Mouse (Mus musculus): Measurements from ENCODE around the gene 4933406M09Rik. TPM values are rescaled to one million over a fixed set of nuclear protein-coding genes. Genes with fewer than 3 reads are reported as not detected.

4933406M09Rik gene
- polyA plus RNA-seq (2012): 0.02 TPM in 1 of 2 replicates, not detected in the other

DNA sequence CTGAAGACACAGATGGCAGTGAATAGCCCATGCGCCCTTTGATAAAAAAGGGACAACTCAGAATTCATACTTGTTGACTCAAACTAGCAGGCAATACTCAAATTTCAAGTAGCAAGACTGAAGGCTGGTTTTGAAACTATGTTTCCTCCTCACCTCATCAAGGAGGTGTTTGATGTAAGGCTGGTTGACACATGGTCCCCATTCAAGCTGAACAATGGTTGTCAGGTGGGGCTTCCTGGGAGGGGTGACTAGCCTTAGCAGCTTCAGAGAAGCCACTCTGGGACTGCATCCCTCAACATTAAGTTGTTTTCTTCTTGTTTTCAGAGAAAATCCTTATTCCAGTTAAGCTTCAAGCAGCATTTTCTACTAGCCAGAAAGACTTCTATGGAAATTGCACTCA, at the start of gene 4933406M09Rik:
4933406M09Rik (plus strand) TSS at position 275 of the 400 bp plus-strand sequence.
- Histone ChIP-seq H3K4me1 (ENCODE audit: control insufficient read depth) (peaks cover 5% of the 10 kb centered on the region), H3K27me3 (ENCODE audit: control insufficient read depth) (peaks cover 52% of the 10 kb centered on the region), H3K4me3 (replicated peaks) (no peak within 1 kb of the TSS), H3K36me3 (ENCODE audit: control insufficient read depth) (no peaks in the 10 kb centered on the region), H3K9me3 (ENCODE audit: control insufficient read depth, low read length) (peaks cover 4% of the 10 kb centered on the region)
- TF ChIP-seq GATA1 (IDR thresholded peaks at IDR 0.05; ENCODE audit: low read length) (no peak), TAL1 (IDR thresholded peaks at IDR 0.05; ENCODE audit: low read length) (no peak)

DNA sequence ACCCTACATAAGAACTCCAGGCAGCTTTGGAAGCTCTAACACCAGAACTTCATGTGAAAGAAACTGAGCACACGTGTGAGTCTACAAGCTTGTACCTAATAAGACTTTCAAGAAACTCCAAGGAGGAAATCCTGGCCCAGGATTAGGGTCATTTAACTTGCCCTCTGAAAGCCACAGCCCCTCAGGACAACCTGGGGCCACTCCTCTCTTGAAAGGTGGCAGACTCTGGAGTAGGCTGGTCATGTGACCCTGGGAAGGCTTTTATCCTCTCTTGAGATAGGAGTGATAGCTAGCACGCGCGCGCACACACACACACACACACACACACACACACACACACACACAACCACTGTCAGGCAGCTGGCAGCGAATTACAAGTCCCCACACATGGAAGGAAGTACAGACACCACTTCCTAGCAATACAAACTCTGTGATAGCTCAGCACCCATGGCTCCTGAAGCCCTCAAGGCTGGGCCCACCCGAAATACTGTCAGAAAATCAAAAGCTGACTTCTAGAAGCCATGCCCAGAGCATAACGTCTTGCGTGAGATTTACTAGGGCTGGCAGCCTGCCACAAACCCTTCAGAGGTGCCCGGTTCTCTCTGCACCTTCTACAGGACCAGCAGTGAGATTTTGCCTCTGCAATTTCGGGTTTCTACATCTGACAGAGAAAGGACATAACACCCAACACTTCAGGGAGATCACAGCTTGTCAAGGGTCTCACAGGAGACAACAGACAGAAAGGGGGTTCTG, 48.6 kb upstream of the 4933406M09Rik start:
- no peak overlapping the region for H3K4me3 ChIP-seq (replicated peaks)
- H3K27me3 ChIP-seq (ENCODE audit: control insufficient read depth): no peaks in the 10 kb centered on the region; the same call in 1 of the 2 replicates
- no peaks in the 10 kb centered on the region for H3K36me3 ChIP-seq (ENCODE audit: control insufficient read depth)
- TF ChIP-seq GATA1 (IDR thresholded peaks at IDR 0.05; ENCODE audit: low read length) (no peak), TAL1 (IDR thresholded peaks at IDR 0.05; ENCODE audit: low read length) (no peak)
- H3K4me1 ChIP-seq (ENCODE audit: control insufficient read depth): peaks cover 15% of the 10 kb centered on the region
- H3K9me3 ChIP-seq (ENCODE audit: control insufficient read depth, low read length): no peaks in the 10 kb centered on the region

DNA sequence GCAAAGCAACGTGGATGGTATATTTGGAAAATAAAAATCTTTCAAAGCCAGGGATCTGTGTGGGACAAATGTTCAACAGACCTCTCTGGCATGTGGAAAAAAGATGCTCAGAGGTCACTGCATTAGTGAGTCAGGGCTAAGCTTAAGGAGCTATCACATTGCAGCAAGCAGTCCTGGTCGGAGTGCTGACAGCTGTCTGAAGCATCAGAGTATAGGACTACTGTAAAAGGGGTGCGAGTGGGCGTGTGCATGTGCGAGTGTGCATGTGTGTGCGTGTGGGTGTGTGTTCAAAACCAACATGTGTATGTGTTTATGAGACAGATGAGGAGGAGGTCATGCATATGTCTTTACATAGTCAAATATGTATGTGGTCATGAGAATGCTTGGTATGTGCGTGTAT, 46.6 kb upstream of the 4933406M09Rik start:
- TF ChIP-seq GATA1 (IDR thresholded peaks at IDR 0.05; ENCODE audit: low read length) (no peak), TAL1 (IDR thresholded peaks at IDR 0.05; ENCODE audit: low read length) (no peak)
- H3K4me1 ChIP-seq (ENCODE audit: control insufficient read depth): peaks cover 17% of the 10 kb centered on the region
- H3K9me3 ChIP-seq (ENCODE audit: control insufficient read depth, low read length): no peaks in the 10 kb centered on the region
- H3K27me3 ChIP-seq (ENCODE audit: control insufficient read depth): peaks cover 8% of the 10 kb centered on the region
- no peaks in the 10 kb centered on the region for H3K36me3 ChIP-seq (ENCODE audit: control insufficient read depth)
- no peak overlapping the region for H3K4me3 ChIP-seq (replicated peaks)

DNA sequence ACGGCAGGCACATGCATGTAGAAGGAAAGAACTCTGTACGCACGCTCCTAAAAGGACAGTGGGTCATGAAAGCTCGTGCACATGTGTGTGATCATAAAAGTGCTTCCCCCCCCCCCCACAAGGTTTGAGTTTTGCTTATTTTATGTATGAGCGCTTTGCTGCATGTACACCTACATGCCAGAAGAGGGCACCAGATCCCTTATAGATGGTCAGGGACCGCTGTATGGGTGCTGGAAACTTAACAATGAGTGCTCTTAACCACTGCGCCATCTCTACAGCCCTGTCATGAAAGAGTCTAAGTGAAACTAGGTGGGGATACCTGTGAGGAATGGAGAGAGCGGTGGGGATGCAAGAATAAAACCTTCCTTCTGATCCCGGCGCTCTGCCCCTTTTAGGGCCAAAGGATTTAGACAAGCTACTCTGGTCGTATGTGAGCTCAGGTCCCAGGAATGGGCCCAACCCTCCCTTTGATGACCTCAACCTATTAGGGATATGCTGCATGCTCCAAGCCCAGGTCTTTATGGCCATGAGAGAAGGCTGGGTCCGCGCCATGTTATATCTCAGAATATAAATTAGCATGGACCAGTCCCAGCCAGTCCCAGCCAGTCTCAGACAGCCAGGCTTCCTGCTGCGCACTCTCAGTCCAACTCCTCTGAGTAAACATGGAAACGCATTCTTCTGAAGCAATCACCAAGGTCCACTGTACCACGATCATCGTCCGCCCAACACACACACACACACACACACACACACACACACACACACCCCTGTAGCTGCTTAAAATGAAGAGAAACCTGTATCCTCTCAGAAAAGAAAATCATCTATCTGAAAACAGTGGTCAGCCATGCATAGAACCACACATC, 45.8 kb upstream of the 4933406M09Rik start:
- H3K9me3 ChIP-seq (ENCODE audit: control insufficient read depth, low read length): no peaks in the 10 kb centered on the region; the same call in 1 of the 2 replicates
- peaks cover 22% of the 10 kb centered on the region for H3K4me1 ChIP-seq (ENCODE audit: control insufficient read depth)
- TF ChIP-seq TAL1 (IDR thresholded peaks at IDR 0.05; ENCODE audit: low read length): no peak
- no peak for TF ChIP-seq GATA1 (IDR thresholded peaks at IDR 0.05; ENCODE audit: low read length)
- H3K4me3 ChIP-seq (replicated peaks): no peak overlapping the region
- H3K36me3 ChIP-seq (ENCODE audit: control insufficient read depth): peaks cover 3% of the 10 kb centered on the region
- peaks cover 13% of the 10 kb centered on the region for H3K27me3 ChIP-seq (ENCODE audit: control insufficient read depth)

DNA sequence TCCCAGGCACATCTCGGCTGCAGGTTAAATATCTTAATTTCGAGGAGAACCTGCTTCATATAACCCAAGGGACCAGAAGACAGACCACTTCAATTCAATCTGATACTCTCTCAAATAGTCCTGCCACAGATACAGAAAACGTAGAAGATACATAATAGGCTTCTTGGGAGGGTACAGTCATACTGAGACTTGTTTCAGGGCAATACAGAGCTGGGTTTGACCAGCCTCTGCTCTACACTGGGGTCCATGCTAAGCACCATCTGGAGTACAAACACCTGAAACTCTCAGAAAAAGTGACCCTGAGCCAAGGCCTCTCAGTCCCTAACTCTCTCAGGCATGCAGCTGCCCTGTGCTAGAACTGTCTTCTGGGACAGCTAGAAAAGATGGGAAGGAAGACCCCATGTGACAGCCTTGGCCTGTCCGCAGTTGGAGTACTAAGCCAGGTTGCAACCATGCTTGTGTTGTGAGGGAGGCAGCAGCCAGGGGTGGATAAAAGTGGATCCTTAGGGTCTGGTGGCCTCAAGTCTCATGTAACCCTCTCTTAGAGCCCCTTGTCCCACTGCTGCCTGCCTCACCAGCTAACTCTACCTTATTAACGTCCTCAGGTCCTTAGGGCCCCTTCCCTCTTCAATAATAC, 44.0 kb upstream of the 4933406M09Rik start:
- no peak for TF ChIP-seq GATA1 (IDR thresholded peaks at IDR 0.05; ENCODE audit: low read length)
- TF ChIP-seq TAL1 (IDR thresholded peaks at IDR 0.05; ENCODE audit: low read length): no peak
- H3K27me3 ChIP-seq (ENCODE audit: control insufficient read depth): peaks cover 13% of the 10 kb centered on the region
- H3K4me1 ChIP-seq (ENCODE audit: control insufficient read depth): peaks cover 15% of the 10 kb centered on the region
- no peaks in the 10 kb centered on the region; the same call in 1 of the 2 replicates for H3K9me3 ChIP-seq (ENCODE audit: control insufficient read depth, low read length)
- H3K36me3 ChIP-seq (ENCODE audit: control insufficient read depth): peaks cover 20% of the 10 kb centered on the region
- no peak overlapping the region for H3K4me3 ChIP-seq (replicated peaks)

DNA sequence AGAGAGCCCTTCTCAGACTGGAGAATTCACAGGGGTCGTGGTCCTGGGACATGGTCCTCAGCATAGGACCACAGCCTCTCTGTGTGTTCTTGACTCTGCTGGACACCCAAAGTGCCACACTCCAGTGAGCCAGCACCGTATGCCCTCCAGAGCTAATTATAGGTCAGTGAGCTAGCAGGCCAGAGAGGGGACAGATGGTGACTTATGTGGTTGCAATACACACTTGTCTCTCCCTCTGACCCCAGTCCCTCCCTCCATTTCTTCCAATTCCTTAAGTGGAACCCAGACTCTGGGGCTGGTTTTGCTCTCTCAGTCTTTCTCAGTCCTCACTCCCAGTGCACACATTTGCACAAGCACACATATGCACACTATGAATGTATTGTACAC, 43.5 kb upstream of the 4933406M09Rik start:
- Histone ChIP-seq H3K4me3 (replicated peaks) (no peak overlapping the region), H3K9me3 (ENCODE audit: control insufficient read depth, low read length) (no peaks in the 10 kb centered on the region; the same call in 1 of the 2 replicates), H3K36me3 (ENCODE audit: control insufficient read depth) (peaks cover 25% of the 10 kb centered on the region), H3K27me3 (ENCODE audit: control insufficient read depth) (peaks cover 13% of the 10 kb centered on the region), H3K4me1 (ENCODE audit: control insufficient read depth) (peaks cover 15% of the 10 kb centered on the region)
- TF ChIP-seq GATA1 (IDR thresholded peaks at IDR 0.05; ENCODE audit: low read length) (no peak), TAL1 (IDR thresholded peaks at IDR 0.05; ENCODE audit: low read length) (no peak)

DNA sequence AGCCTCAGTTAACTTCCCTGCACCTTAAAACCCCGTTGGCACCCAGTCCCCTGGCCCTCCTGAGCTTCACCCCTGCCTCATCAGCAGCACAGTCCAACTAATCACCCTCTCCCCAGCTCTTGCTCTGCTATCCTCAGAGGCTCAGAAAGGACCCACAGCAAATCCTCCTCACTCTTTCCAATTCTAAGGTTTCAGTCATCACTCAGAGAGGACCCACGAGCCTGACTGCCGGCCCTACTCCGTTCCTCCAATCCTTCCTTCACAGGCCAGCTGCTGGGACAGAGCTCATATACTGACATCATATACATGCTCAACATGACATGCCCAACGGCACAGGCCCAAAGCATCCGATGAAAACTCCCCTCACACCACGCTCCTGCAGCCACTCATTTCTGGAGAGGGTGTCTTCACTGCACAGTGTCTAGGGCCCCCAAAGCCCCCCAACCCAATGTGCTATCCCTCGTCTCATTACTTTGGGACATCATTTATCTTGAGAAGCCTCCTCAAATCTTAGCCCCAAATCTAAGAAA, 42.9 kb upstream of the 4933406M09Rik start:
- Histone ChIP-seq H3K9me3 (ENCODE audit: control insufficient read depth, low read length) (no peaks in the 10 kb centered on the region; the same call in 1 of the 2 replicates), H3K4me3 (replicated peaks) (no peak overlapping the region), H3K4me1 (ENCODE audit: control insufficient read depth) (peaks cover 15% of the 10 kb centered on the region), H3K36me3 (ENCODE audit: control insufficient read depth) (peaks cover 31% of the 10 kb centered on the region), H3K27me3 (ENCODE audit: control insufficient read depth) (peaks cover 13% of the 10 kb centered on the region)
- TF ChIP-seq GATA1 (IDR thresholded peaks at IDR 0.05; ENCODE audit: low read length): no peak
- no peak for TF ChIP-seq TAL1 (IDR thresholded peaks at IDR 0.05; ENCODE audit: low read length)

DNA sequence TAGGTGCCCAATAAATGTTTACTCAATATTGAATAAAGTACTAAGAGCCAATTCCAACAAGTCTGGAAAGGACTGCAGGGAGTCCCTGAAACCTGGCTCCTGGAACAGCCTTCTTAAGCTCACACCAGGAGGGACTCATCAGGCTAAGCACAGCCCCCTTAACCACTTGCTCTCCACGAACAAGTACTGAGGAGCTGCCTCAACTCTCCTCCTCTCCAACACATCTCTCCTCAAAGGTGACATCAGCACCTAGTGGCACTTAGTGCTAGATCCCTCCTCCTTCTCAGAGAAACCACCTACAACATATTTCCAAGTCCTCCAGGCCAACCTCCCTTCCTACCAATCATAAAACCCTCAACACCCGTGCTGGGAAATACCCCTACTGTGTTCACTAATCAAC, 42.2 kb upstream of the 4933406M09Rik start:
- H3K27me3 ChIP-seq (ENCODE audit: control insufficient read depth): peaks cover 13% of the 10 kb centered on the region
- TF ChIP-seq GATA1 (IDR thresholded peaks at IDR 0.05; ENCODE audit: low read length) (no peak), TAL1 (IDR thresholded peaks at IDR 0.05; ENCODE audit: low read length) (no peak)
- peaks cover 37% of the 10 kb centered on the region for H3K36me3 ChIP-seq (ENCODE audit: control insufficient read depth)
- no peaks in the 10 kb centered on the region; the same call in 1 of the 2 replicates for H3K9me3 ChIP-seq (ENCODE audit: control insufficient read depth, low read length)
- H3K4me3 ChIP-seq (replicated peaks): no peak overlapping the region
- peaks cover 15% of the 10 kb centered on the region for H3K4me1 ChIP-seq (ENCODE audit: control insufficient read depth)

Measured in erythroblast, embryonic 14.5 days (primary cell).